In the genomic region with DNA sequence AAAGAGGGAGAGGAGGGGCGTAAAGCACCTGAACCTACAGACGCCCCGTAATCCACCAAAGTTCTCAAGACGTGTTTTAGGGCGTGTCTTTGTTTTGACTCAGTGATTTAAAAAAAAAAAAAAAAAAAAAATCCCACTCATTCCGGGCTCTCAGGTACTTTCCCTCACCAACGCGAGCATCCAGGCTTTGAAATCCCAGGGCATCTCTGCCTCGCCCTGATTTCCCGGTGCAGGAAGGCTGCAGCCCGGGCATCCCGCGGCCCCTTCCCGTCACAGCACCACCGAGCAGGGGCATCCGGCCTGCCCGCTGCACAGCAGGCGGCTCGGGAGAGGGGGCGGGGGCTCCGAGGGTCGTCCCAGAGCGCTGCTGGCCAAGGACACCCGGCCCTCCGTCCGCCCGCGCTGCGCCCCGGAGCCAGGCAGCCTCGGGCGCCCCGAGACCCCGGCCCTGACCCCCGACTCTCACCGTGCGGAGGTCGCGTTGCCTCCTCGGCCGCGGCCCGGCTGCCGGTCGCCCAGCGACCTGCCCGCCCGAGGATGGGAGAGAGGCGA, we compare ENCODE assay signal across 8 mouse cellular contexts. TPM values are rescaled to one million over a fixed set of nuclear protein-coding genes. Genes with fewer than 3 reads are reported as not detected.
DNase-seq lines count a peak whose midpoint lies in the region; ATAC-seq and TF ChIP-seq lines count a peak whose summit lies in the region.

No protein-coding gene starts in this region.

- peak overlapping the region; percentile 91 for H3K9ac ChIP-seq in hindbrain, postnatal 0 days (replicated peaks; ENCODE audit: low read length)
- peak overlapping the region; percentile 79 for H3K9ac ChIP-seq in liver, embryonic 16.5 days (ENCODE audit: low read depth, low read length)
- H3K9ac ChIP-seq in neural tube, embryonic 13.5 days = peak overlapping the region; percentile 96

- H3K27ac ChIP-seq in cortical plate, adult 2 months (ENCODE audit: insufficient read depth, low read length) = peak overlapping the region; percentile 55; the same call in 1 of the 2 replicates
- H3K27ac ChIP-seq in hindbrain, postnatal 0 days = peak overlapping the region; percentile 82
- 0 out of 2 replicates have a peak overlapping the region, but pooled peaks have one; percentile 19 for H3K27ac ChIP-seq in liver, embryonic 16.5 days (ENCODE audit: low read length)
- peak overlapping the region; percentile 95 for H3K27ac ChIP-seq in neural tube, embryonic 13.5 days (replicated peaks)

- peak overlapping the region; percentile 61 for H3K4me2 ChIP-seq in hindbrain, postnatal 0 days (ENCODE audit: low read depth, low read length)
- peak overlapping the region; percentile 95 for H3K4me2 ChIP-seq in liver, embryonic 16.5 days (ENCODE audit: low read depth, low read length)
- H3K4me2 ChIP-seq in neural tube, embryonic 13.5 days = peak overlapping the region; percentile 63

- no peaks in the 10 kb centered on the region for H3K9me3 ChIP-seq in hindbrain, postnatal 0 days (ENCODE audit: low read length)
- no peaks in the 10 kb centered on the region for H3K9me3 ChIP-seq in liver, embryonic 16.5 days (replicated peaks; ENCODE audit: control insufficient read depth, low read length)
- H3K9me3 ChIP-seq in neural tube, embryonic 13.5 days = no peaks in the 10 kb centered on the region

- H3K27me3 ChIP-seq in hindbrain, postnatal 0 days (ENCODE audit: insufficient read depth, low read length) = no peaks in the 10 kb centered on the region
- no peaks in the 10 kb centered on the region for H3K27me3 ChIP-seq in liver, embryonic 16.5 days (ENCODE audit: control insufficient read depth, insufficient read depth, low read depth, low read length)
- H3K27me3 ChIP-seq in neural tube, embryonic 13.5 days = no peaks in the 10 kb centered on the region

- 1% methylated on average over 40 of the region's 49 CpGs for WGBS in hindbrain, postnatal 0 days
- under 1% methylated on average over 42 of the region's 49 CpGs for WGBS in liver, embryonic 16.5 days (ENCODE audit: insufficient replicate concordance)
- WGBS in neural tube, embryonic 13.5 days = under 1% methylated on average over 49 of the region's 49 CpGs

- ATAC-seq in cerebellum, adult (ENCODE audit: insufficient number of reproducible peaks, low FRiP score, low TSS enrichment) = peak; percentile 37; the same call in 1 of the 2 replicates
- no peak for ATAC-seq in hindbrain, postnatal 0 days
- peak; percentile 35 for ATAC-seq in liver, embryonic 16.5 days (ENCODE audit: low read depth)
- peak; percentile 88 for ATAC-seq in neural tube, embryonic 13.5 days (ENCODE audit: low read depth)

- peak overlapping the region; percentile 34 for H3K4me3 ChIP-seq in cortical plate, adult 2 months (ENCODE audit: insufficient read depth, low read length)
- H3K4me3 ChIP-seq in hindbrain, postnatal 0 days (ENCODE audit: low read length) = peak overlapping the region; percentile 79
- peak overlapping the region; percentile 79 for H3K4me3 ChIP-seq in liver, embryonic 16.5 days (ENCODE audit: low read depth, low read length)
- peak overlapping the region; percentile 89 for H3K4me3 ChIP-seq in neural tube, embryonic 13.5 days

- no peaks in the 10 kb centered on the region for H3K36me3 ChIP-seq in hindbrain, postnatal 0 days (ENCODE audit: insufficient read depth, low read length)
- H3K36me3 ChIP-seq in liver, embryonic 16.5 days (ENCODE audit: control insufficient read depth, insufficient read depth) = no peaks in the 10 kb centered on the region
- H3K36me3 ChIP-seq in neural tube, embryonic 13.5 days = no peaks in the 10 kb centered on the region

- no peak for TF ChIP-seq CTCF in cortical plate, adult 2 months (IDR thresholded peaks at IDR 0.05; ENCODE audit: extremely low read depth, insufficient read depth, low read length)
- no peak for TF ChIP-seq CTCF in hindbrain, postnatal 0 days (IDR thresholded peaks at IDR 0.05; ENCODE audit: low read depth)

- H3K4me1 ChIP-seq in cortical plate, adult 2 months (ENCODE audit: control insufficient read depth, insufficient read depth, low read length) = peaks cover 1% of the 10 kb centered on the region; the same call in 1 of the 2 replicates
- H3K4me1 ChIP-seq in hindbrain, postnatal 0 days (ENCODE audit: insufficient read depth, low read length) = peaks cover 9% of the 10 kb centered on the region; the same call in 1 of the 2 replicates
- peaks cover 9% of the 10 kb centered on the region for H3K4me1 ChIP-seq in liver, embryonic 16.5 days (ENCODE audit: control insufficient read depth, low read depth, low read length)
- peaks cover 30% of the 10 kb centered on the region for H3K4me1 ChIP-seq in neural tube, embryonic 13.5 days (replicated peaks)

- no peak for TF ChIP-seq POLR2A in cortical plate, adult 2 months (IDR thresholded peaks at IDR 0.05; ENCODE audit: extremely low read depth, insufficient read depth, low read length)

- no peak for DNase-seq in cerebellum, adult 8-10 months
- peak; percentile 67 for DNase-seq in A20 (ENCODE audit: low read depth, low spot score)
- DNase-seq in hindbrain, postnatal 0 days (ENCODE audit: low spot score) = peak; percentile 52
- DNase-seq in layer of hippocampus, adult 9-10 months (ENCODE audit: low spot score) = no peak

RNA-seq across cellular contexts. Expression of gene Ccser2, which starts 0.4 kb away (rescaled TPM):
- 50.5 and 52.3 TPM in 2 replicates for polyA plus RNA-seq in cortical plate, adult 2 months (2012; rRNA removed)
- 77.1 and 80.8 TPM in 2 replicates for total RNA-seq in hindbrain, postnatal 0 days (2014; rRNA removed)
- 103 and 113 TPM in 2 replicates for polyA plus RNA-seq in hindbrain, postnatal 0 days (2015; fragmentation: Nextera tagmentation; extraction: Ambion mirVana)
- 6.7 and 7.0 TPM in 2 replicates for polyA plus RNA-seq in liver, embryonic 16.5 days (2015; fragmentation: Nextera tagmentation; extraction: Ambion mirVana)
- polyA plus RNA-seq in neural tube, embryonic 13.5 days (2015; fragmentation: Nextera tagmentation; extraction: Ambion mirVana) = 99.8 and 100 TPM in 2 replicates

Comparison
In these comparisons a context has a peak if more than half of its experiments do, and no peak if none do; other contexts are left out.
1. DNase-seq: peak in A20 (single experiment) and hindbrain, postnatal 0 days (single experiment); none in cerebellum, adult 8-10 months (single experiment) and layer of hippocampus, adult 9-10 months (single experiment).
2. H3K27ac ChIP-seq: peak in every context shown above with its lines; median percentile 95 in neural tube, embryonic 13.5 days; 82 in hindbrain, postnatal 0 days; 55 in cortical plate, adult 2 months; 19 in liver, embryonic 16.5 days.
3. H3K4me3 ChIP-seq: peak in every context shown above with its lines; median percentile 89 in neural tube, embryonic 13.5 days; 79 in hindbrain, postnatal 0 days; 79 in liver, embryonic 16.5 days; 34 in cortical plate, adult 2 months.
4. Peak in every context shown above with its lines, with median percentiles within 50 percentile points of each other: H3K4me2 ChIP-seq and H3K9ac ChIP-seq.